Mouse (Mus musculus): ENCODE measurements at regions not wholly inside any gene's neighbourhood (a gene's known extent, or its start where the extent isn't known, plus 50 kb on each side); places are given as distances from the start of the nearest gene placed in this dataset. TPM values are rescaled to one million over a fixed set of nuclear protein-coding genes. Genes with fewer than 3 reads are reported as not detected.

DNA sequence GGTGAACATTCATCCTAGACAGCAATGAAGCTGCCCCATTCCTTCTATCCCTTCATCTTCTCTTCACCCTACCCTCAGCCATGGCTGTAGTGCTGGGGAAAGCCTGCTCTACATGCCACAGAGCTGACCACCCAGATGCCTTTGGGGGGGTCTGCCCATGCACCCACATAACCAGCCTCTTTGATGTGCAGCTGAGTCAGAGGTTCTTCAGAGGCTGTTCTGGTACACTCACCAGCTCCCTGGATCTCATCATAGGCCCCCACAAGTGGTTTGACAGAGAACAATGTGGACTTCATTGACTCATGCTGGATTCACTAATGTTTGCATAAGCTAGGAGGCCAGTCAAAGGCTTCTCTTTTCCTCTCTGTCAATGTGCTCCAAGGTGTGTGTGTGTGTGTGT, 162.4 kb downstream of the Snx13 start:
- no peak overlapping the region for H3K4me2 ChIP-seq (replicated peaks)
- H3K36me3 ChIP-seq = no peaks in the 10 kb centered on the region
- H3K4me3 ChIP-seq = no peak overlapping the region
- no peaks in the 10 kb centered on the region for H3K27me3 ChIP-seq
- ATAC-seq (ENCODE audit: low FRiP score, low read depth) = no peak
- no peaks in the 10 kb centered on the region for H3K9me3 ChIP-seq
- no peak overlapping the region for H3K27ac ChIP-seq
- no peak overlapping the region for H3K9ac ChIP-seq
- no peaks in the 10 kb centered on the region for H3K4me1 ChIP-seq

DNA sequence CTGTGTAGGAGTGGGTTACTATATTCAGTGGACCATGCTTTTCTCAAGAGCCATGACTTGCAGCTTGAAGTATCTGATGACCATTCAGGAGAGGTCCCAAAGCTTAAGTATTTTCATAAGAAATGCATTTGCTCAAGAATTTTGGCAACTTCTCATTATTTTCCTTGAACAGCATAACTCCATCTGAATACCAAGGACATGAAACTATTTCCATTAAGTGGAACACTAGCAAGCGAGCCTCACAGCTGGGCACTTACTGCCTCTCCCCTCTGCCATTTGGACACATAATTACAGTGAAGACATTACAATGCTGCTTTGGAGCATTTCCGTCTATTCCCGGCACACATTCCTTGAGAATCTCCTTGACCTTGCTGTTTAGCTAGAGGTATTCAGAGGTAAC, 160.6 kb downstream of the Snx13 start:
- Histone ChIP-seq H3K4me2 (replicated peaks) (no peak overlapping the region), H3K4me3 (no peak overlapping the region), H3K9me3 (no peaks in the 10 kb centered on the region), H3K27me3 (no peaks in the 10 kb centered on the region), H3K4me1 (no peaks in the 10 kb centered on the region), H3K9ac (no peak overlapping the region), H3K36me3 (no peaks in the 10 kb centered on the region), H3K27ac (no peak overlapping the region)
- no peak for ATAC-seq (ENCODE audit: low FRiP score, low read depth)
- WGBS = 62% methylated on average over 3 of the region's 3 CpGs

DNA sequence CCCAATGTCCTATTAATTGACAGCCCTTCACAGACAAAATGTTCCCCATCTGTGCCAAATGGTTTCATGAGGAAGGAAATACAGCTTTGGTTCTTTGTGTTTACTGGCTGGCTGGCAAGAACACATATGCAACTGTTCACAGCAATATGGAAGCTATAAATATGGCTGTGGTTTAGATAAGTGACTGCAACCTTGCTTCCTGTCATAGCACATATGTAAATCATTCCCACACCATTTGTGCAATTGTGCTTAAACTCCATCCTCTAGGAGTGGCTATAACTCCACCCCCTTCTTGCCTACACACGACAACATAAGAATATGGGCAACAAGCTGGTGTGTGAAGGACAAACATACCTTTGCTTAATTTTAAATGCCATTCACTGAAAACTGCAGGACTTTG, 156.4 kb downstream of the Snx13 start:
- ATAC-seq (ENCODE audit: low FRiP score, low read depth) = no peak

DNA sequence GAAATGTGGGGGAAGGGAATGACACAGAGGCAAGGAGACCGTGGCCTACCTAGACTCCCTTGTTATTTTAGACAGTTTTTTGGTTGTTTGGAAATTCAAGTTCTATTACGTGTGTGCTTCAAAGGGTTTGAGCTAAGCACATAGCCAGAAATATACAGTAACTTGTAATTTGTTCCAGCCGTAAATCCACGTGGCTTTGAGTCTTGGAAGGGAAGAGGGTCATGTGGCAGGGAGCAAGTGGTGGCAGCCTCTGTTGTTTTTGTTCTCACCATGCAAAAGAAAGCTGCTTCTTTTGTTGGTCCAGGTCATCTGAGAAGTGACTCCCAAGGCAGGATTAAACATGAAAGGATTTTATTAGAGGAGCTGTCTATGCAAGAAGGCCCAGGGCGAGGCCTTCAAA, 153.1 kb downstream of the Snx13 start:
- H3K4me2 ChIP-seq (replicated peaks) = no peak overlapping the region
- no peak overlapping the region for H3K27ac ChIP-seq
- H3K36me3 ChIP-seq = no peaks in the 10 kb centered on the region
- H3K4me3 ChIP-seq = no peak overlapping the region
- 24% methylated on average over 5 of the region's 5 CpGs for WGBS
- peak; percentile 73; the same call in 1 of the 2 replicates for ATAC-seq (ENCODE audit: low FRiP score, low read depth)
- no peaks in the 10 kb centered on the region for H3K27me3 ChIP-seq
- no peak overlapping the region for H3K9ac ChIP-seq
- H3K9me3 ChIP-seq = no peaks in the 10 kb centered on the region
- H3K4me1 ChIP-seq = no peaks in the 10 kb centered on the region

More for the DNA sequence above, 156.4 kb downstream of the Snx13 start:
- H3K4me2 ChIP-seq (replicated peaks) = no peak overlapping the region
- H3K27me3 ChIP-seq = no peaks in the 10 kb centered on the region
- H3K27ac ChIP-seq = no peak overlapping the region
- H3K9ac ChIP-seq = no peak overlapping the region
- H3K4me1 ChIP-seq = no peaks in the 10 kb centered on the region
- H3K36me3 ChIP-seq = no peaks in the 10 kb centered on the region
- no peaks in the 10 kb centered on the region for H3K9me3 ChIP-seq
- WGBS = 42% methylated on average over 1 of the region's 1 CpGs
- no peak overlapping the region for H3K4me3 ChIP-seq

Small RNAs in the stretch of these regions (microRNA-seq; reads per million reads assigned to microRNA genes)
- not detected for gene Gm44396

All from limb, embryonic 13.5 days (tissue).